Mouse (Mus musculus) cortical plate, adult 2 months (tissue): Measurements from ENCODE around the gene Ifih1. TPM values are rescaled to one million over a fixed set of nuclear protein-coding genes. Genes with fewer than 3 reads are reported as not detected.
A peak's percentile ranks its signal among the peaks of the same experiment; 100 is the strongest.

Experiments used
- H3K27ac ChIP-seq: fragments of 200-500 bp; 2 replicates; pipeline ENCODE4 v1.5.1; 2012; ENCODE audit warnings: low read length, control low read depth, inconsistent platforms; ENCODE audit not compliant: insufficient read depth
- H3K4me1 ChIP-seq: fragments of 200-500 bp; 2 replicates; pipeline ENCODE4 v1.6.1; 2011; ENCODE audit warnings: low read length; ENCODE audit not compliant: control insufficient read depth, insufficient read depth
- H3K4me3 ChIP-seq: fragments of 200-500 bp; 2 replicates; pipeline ENCODE4 v1.5.1; 2011; ENCODE audit warnings: mild to moderate bottlenecking, low read length, control low read depth; ENCODE audit not compliant: insufficient read depth
- CTCF ChIP-seq: fragments of 200-500 bp; IDR thresholded peaks from 2 replicates; pipeline ENCODE4 v1.5.1; 2011; ENCODE audit warnings: mild to moderate bottlenecking, control low read depth, low read length; ENCODE audit not compliant: insufficient read depth; ENCODE audit errors: extremely low read depth
- POLR2A ChIP-seq: fragments of 200-500 bp; IDR thresholded peaks from 2 replicates; pipeline ENCODE4 v1.6.1; 2011; ENCODE audit warnings: mild to moderate bottlenecking, low read length, control low read depth; ENCODE audit not compliant: insufficient read depth; ENCODE audit errors: extremely low read depth
- polyA plus RNA-seq: library from polyadenylated mRNA; depleted of rRNA; stranded (reverse); fragments of >200 nt; gene quantifications from 2 replicates; pipeline ENCODE4 v1.2.3, GENCODE M21; 2012

Ifih1 gene
- polyA plus RNA-seq, 1 experiment: 2.4 TPM

DNA sequence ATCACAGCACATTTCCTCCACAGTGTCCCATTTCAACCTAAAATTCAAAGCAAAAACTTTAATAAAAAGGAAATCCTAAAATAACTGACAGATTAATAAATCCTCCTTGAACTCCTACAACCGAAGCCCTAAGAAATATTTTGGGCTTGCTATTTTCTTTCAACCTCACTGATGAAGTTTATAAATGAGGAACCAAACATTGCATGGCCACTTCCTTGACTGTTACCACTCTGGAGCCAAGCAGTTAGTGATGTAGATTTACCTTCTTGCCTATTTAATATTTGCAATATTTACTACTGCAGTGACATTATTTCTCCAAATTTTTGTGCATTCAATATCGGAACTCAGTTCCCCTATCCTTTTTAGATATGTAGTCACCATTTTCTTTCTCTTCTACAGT is 6.2 kb downstream of the Ifih1 start:
- Histone ChIP-seq H3K4me1 (no peaks in the 10 kb centered on the region), H3K4me3 (no peak overlapping the region), H3K27ac (no peak overlapping the region)
- no peak for TF ChIP-seq POLR2A
- TF ChIP-seq CTCF: no peak

DNA sequence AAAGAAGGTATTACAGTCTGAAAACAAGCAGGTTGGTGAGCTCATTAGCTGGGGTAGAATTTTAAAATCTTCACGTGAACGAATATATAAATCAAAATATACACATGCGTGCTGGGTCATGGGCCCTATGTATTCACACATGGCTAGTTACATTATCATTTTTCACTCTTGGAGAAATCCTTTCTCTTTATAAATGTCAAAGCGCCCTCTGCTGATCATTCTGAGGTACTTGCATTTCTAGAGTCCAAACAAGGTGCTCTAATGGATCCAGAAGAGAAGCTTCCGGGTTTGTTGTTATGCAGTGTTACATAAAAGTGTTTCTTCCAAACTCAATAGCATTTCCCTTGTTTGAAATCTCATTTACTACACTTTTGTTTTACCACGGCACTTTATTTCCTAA is 15.6 kb downstream of the Ifih1 start:
- Histone ChIP-seq H3K27ac (no peak overlapping the region), H3K4me3 (no peak overlapping the region), H3K4me1 (no peaks in the 10 kb centered on the region; the same call in 1 of the 2 replicates)
- TF ChIP-seq POLR2A (no peak), CTCF (peak; percentile 28; the same call in 1 of the 2 replicates)

DNA sequence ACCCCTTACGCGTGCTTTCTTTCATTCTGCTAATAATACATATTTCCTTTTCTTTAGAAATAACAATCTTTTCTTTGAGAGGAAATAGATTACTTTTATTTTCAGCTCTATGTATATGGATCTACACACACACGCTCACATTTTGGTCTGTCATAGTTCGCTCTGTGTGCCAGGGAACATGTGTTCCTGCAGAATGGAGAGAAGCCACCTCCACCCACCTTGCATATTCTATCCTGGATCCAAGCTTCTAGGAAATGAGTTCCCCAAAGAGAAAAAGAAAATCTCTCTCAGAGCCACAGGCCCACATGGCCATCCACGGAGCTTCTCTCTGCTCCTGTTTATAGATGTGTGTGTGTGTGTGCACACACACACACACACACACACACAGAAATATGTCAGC is 17.7 kb downstream of the Ifih1 start:
- Histone ChIP-seq H3K4me1 (peaks cover 1% of the 10 kb centered on the region; the same call in 1 of the 2 replicates), H3K27ac (peak overlapping the region; percentile 95), H3K4me3 (no peak overlapping the region; the same call in 1 of the 2 replicates)
- TF ChIP-seq POLR2A: no peak
- no peak for TF ChIP-seq CTCF

DNA sequence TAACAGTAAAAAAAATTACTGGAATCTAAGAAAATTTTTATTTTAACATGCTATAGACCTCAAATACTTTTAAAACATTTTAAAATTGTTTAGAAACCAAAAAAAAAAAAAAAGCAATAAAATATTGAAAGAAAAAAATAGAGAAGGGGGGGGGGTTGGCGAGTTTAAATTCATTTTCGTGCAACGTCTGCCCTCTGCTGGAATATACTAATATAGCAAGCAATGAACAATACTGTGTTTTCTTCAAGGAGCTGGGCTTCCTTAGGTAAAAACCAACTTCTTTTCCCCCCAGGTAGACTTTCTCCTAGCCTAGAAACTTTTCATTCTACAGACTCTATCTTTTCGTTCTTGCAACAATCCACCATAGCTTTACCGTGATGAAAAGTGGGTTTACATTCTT is 18.3 kb downstream of the Ifih1 start:
- TF ChIP-seq POLR2A (no peak), CTCF (no peak)
- peak overlapping the region; percentile 95 for H3K27ac ChIP-seq
- H3K4me3 ChIP-seq: no peak overlapping the region; the same call in 1 of the 2 replicates
- peaks cover 1% of the 10 kb centered on the region; the same call in 1 of the 2 replicates for H3K4me1 ChIP-seq

DNA sequence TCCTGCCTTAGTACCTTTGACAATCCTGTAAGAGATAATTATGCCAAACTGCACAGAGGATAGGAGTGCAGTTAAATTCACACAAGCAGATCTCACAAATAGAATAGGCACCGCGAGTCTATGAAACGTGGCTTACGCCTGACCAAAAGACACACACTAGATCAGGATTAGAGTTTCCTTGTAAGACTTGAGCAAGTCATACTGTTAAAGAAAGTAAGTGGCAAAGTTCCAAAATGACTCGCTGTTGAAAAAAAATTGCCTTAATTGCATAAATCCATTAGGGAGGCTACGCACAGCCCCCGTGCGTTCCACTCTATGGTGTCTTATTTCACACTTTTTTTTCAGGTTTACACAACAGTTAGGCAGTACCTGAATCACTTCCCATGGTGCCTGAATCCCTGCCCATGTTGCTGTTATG is 23.0 kb downstream of the Ifih1 start:
- H3K4me3 ChIP-seq: no peak overlapping the region
- H3K27ac ChIP-seq: 0 out of 2 replicates have a peak overlapping the region, but pooled peaks have one; percentile 30
- TF ChIP-seq POLR2A (no peak), CTCF (no peak)
- peaks cover 1% of the 10 kb centered on the region; the same call in 1 of the 2 replicates for H3K4me1 ChIP-seq

GRCm38 (mm10) chr2:62619679-62620078 is 26.4 kb downstream of the Ifih1 start:
- H3K27ac ChIP-seq: no peak overlapping the region
- peaks cover 1% of the 10 kb centered on the region; the same call in 1 of the 2 replicates for H3K4me1 ChIP-seq
- TF ChIP-seq CTCF: no peak
- H3K4me3 ChIP-seq: no peak overlapping the region

GRCm38 (mm10) chr2:62618934-62619341 is 27.1 kb downstream of the Ifih1 start:
- Histone ChIP-seq H3K27ac (no peak overlapping the region), H3K4me1 (0 out of 2 replicates have a peak, but pooled peaks cover under 1% of the 10 kb centered on the region), H3K4me3 (no peak overlapping the region)
- TF ChIP-seq POLR2A (no peak), CTCF (no peak)

DNA sequence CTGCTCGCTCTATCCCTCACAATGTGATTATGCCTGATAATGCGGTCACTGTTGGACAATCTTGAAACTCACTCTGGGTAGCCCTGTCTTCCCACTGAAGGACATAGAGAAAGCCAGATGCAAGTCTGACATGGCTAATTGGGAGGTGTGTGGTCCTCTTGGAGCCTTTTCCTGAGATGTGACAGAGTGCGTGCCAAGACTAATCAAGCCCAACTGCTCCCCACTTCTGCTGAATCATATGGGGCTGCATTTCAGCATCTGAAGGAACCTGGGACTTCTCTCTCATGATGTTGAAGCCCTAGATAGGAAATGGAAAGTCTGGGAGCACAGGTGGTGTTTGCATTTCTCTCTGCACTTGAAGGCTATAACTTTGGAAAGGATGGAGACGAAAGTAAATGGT is 32.9 kb downstream of the Ifih1 start:
- H3K27ac ChIP-seq: no peak overlapping the region

GRCm38 (mm10) chr2:62606205-62606604 is 39.9 kb downstream of the Ifih1 start:
- Histone ChIP-seq H3K27ac (no peak overlapping the region), H3K4me1 (no peaks in the 10 kb centered on the region), H3K4me3 (no peak overlapping the region)
- TF ChIP-seq POLR2A (no peak), CTCF (no peak)

More for the DNA sequence above, 32.9 kb downstream of the Ifih1 start:
- TF ChIP-seq POLR2A (no peak), CTCF (no peak)
- Histone ChIP-seq H3K4me1 (no peaks in the 10 kb centered on the region), H3K4me3 (no peak overlapping the region)

DNA sequence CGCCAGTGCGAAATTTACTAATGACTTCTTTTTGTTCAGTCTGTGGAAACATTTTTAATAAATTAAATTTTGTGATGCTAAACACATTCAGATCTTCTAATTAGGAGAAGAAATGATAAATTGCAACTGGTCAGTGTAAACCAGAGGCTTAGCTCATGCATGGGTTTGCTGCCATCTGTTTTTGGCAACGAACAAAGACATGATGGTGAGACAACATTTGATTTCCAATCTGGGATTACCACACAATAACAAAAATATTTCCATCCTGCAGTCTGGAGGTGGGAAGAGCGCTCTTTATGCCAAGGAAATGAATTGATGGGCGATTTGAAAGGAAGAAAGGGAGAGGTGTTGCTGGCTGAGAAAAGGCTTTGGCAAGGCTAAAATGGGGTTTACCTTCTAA is 42.5 kb downstream of the Ifih1 start:
- Histone ChIP-seq H3K4me1 (no peaks in the 10 kb centered on the region), H3K27ac (no peak overlapping the region), H3K4me3 (no peak overlapping the region)
- no peak for TF ChIP-seq POLR2A
- no peak for TF ChIP-seq CTCF
